Mouse (Mus musculus) megakaryocyte progenitor cell, adult 5-6 weeks (primary cell): ENCODE measurements around the gene Glrb. TPM values are rescaled to one million over a fixed set of nuclear protein-coding genes. Genes with fewer than 3 reads are reported as not detected.
A peak's percentile ranks its signal among the peaks of the same experiment; 100 is the strongest.

Source experiments
- ATAC-seq: replicated peaks from 2 replicates; pipeline ENCODE4 v1.8.0; 2016; ENCODE audit warnings: mild to moderate bottlenecking, moderate TSS enrichment, inconsistent platforms; ENCODE audit not compliant: poor library complexity
- total RNA-seq, 2 experiments: library from RNA; stranded (forward) in 1 of 2; stranded (reverse) in 1 of 2; fragments of 157-497, 149-512 nt in 1 of 2; fragments of 200-1000 nt in 1 of 2; gene quantifications; 2 replicates each; pipeline versions ENCODE4 v1.2.3 to v1.2.4; 2015 to 2017

Gene Glrb
- total RNA-seq (2015) (not detected in 2 replicates), total RNA-seq (2017) (not detected in 2 replicates)

- peak; percentile 44; the same call in 1 of the 2 replicates for ATAC-seq
Measured at GRCm38 (mm10) chr3:80913111-80913778, at the start of gene Glrb. Gene Glrb, minus strand, starts transcription at chr3:80913660.

GRCm38 (mm10) chr3:80959965-80960364, 46.5 kb upstream of the Glrb start:
- no peak for ATAC-seq

GRCm38 (mm10) chr3:80958591-80958990, 45.1 kb upstream of the Glrb start:
- ATAC-seq, result peak; percentile 98

GRCm38 (mm10) chr3:80913779-80914284, 372 bp upstream of the Glrb start:
- ATAC-seq, result no peak

- ATAC-seq, result no peak
Measured at GRCm38 (mm10) chr3:80894745-80895480, 18.5 kb downstream of the Glrb start.

GRCm38 (mm10) chr3:80894328-80894727, 19.1 kb downstream of the Glrb start:
- no peak for ATAC-seq

GRCm38 (mm10) chr3:80893055-80893690, 20.3 kb downstream of the Glrb start:
- ATAC-seq, result no peak

GRCm38 (mm10) chr3:80891087-80891486, 22.4 kb downstream of the Glrb start:
- ATAC-seq, result no peak

- ATAC-seq, result no peak
Measured at GRCm38 (mm10) chr3:80885174-80885573, 28.3 kb downstream of the Glrb start.

- ATAC-seq, result no peak
Measured at GRCm38 (mm10) chr3:80883601-80884000, 29.9 kb downstream of the Glrb start.

- no peak for ATAC-seq
Measured at GRCm38 (mm10) chr3:80880660-80881293, 32.7 kb downstream of the Glrb start.

GRCm38 (mm10) chr3:80878571-80878970, 34.9 kb downstream of the Glrb start:
- ATAC-seq, result no peak

GRCm38 (mm10) chr3:80874690-80875353, 38.6 kb downstream of the Glrb start:
- no peak for ATAC-seq

GRCm38 (mm10) chr3:80874081-80874480, 39.4 kb downstream of the Glrb start:
- ATAC-seq, result no peak

GRCm38 (mm10) chr3:80871472-80872171, 41.8 kb downstream of the Glrb start:
- ATAC-seq, result no peak

GRCm38 (mm10) chr3:80867328-80867727, 46.1 kb downstream of the Glrb start:
- no peak for ATAC-seq

GRCm38 (mm10) chr3:80852912-80853507, 60.5 kb downstream of the Glrb start:
- ATAC-seq, result no peak

GRCm38 (mm10) chr3:80850947-80851346, 62.5 kb downstream of the Glrb start:
- no peak for ATAC-seq

GRCm38 (mm10) chr3:80845634-80846033, 67.8 kb downstream of the Glrb start:
- ATAC-seq, result no peak

GRCm38 (mm10) chr3:80839845-80840244, 73.6 kb downstream of the Glrb start:
- no peak for ATAC-seq
